Mouse (Mus musculus): ENCODE results near the gene Atn1. TPM values are rescaled to one million over a fixed set of nuclear protein-coding genes. Genes with fewer than 3 reads are reported as not detected.
A peak's percentile ranks its signal among the peaks of the same experiment; 100 is the strongest.

The Atn1 gene
- total and polyA plus RNA-seq, 2 experiments from 2014 or later, result 30.4 to 30.7 TPM

- peaks cover 7% of the 10 kb centered on the region; the same call in 1 of the 2 replicates for H3K4me1 ChIP-seq (ENCODE audit: insufficient read depth, low read length)
- no peak overlapping the region for H3K9ac ChIP-seq (replicated peaks; ENCODE audit: low read length, poor library complexity, severe bottlenecking)
- TF ChIP-seq CTCF (IDR thresholded peaks at IDR 0.05), result peak; percentile 74
- H3K9me3 ChIP-seq (ENCODE audit: low read length), result no peaks in the 10 kb centered on the region
- peaks cover 21% of the 10 kb centered on the region for H3K36me3 ChIP-seq (ENCODE audit: insufficient read depth, low read length)
- no peaks in the 10 kb centered on the region for H3K27me3 ChIP-seq (ENCODE audit: insufficient read depth, low read length)
- H3K4me2 ChIP-seq (ENCODE audit: low read depth, low read length, poor library complexity, severe bottlenecking), result no peak overlapping the region
- no peak overlapping the region for H3K27ac ChIP-seq (ENCODE audit: low read depth, low read length)
- DNase-seq (ENCODE audit: low spot score) (peak; percentile 76), ATAC-seq (ENCODE audit: low FRiP score) (no peak)
- 60% methylated on average over 20 of the region's 20 CpGs for WGBS
- H3K4me3 ChIP-seq (ENCODE audit: low read depth, low read length), result no peak overlapping the region
Observed at GRCm38 (mm10) chr6:124716864-124717490, 39.3 kb downstream of the Atn1 start.

DNA sequence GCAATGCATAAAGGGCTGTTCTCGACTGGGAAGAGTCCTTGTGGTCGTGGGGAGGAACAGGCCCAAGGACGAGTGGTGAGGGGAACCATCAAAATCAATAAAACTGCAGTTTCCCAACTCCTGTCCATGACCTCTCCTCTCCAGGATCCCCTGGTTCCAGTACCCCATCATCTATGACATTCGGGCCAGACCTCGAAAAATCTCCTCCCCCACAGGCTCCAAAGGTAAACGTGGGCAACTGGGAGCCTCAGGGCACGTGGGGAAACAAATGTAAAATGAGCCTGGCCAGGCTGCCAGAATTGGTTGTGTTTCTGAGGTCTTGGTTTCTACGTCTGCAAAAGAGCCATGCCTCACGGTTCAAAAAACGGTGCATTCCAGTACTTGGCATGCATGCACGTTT is 43.4 kb downstream of the Atn1 start:
- ATAC-seq (ENCODE audit: low FRiP score) (no peak), DNase-seq (ENCODE audit: low spot score) (no peak)
- Histone ChIP-seq H3K27me3 (ENCODE audit: insufficient read depth, low read length) (no peaks in the 10 kb centered on the region), H3K4me3 (ENCODE audit: low read depth, low read length) (peak overlapping the region; percentile 79), H3K4me2 (ENCODE audit: low read depth, low read length, poor library complexity, severe bottlenecking) (peak overlapping the region; percentile 93), H3K9ac (replicated peaks; ENCODE audit: low read length, poor library complexity, severe bottlenecking) (peak overlapping the region; percentile 79), H3K4me1 (ENCODE audit: insufficient read depth, low read length) (peaks cover 14% of the 10 kb centered on the region; the same call in 1 of the 2 replicates), H3K27ac (ENCODE audit: low read depth, low read length) (peak overlapping the region; percentile 73), H3K36me3 (ENCODE audit: insufficient read depth, low read length) (peaks cover 21% of the 10 kb centered on the region), H3K9me3 (ENCODE audit: low read length) (no peaks in the 10 kb centered on the region)
- WGBS, result 23% methylated on average over 11 of the region's 11 CpGs
- no peak for TF ChIP-seq CTCF (IDR thresholded peaks at IDR 0.05)

GRCm38 (mm10) chr6:124711824-124712782 is 44.2 kb downstream of the Atn1 start, which contains the start of the genes Emg1 and Phb2:
Emg1 (minus strand) TSS chr6:124712178.
Phb2 (plus strand) TSS chr6:124712336.
- H3K9me3 ChIP-seq (ENCODE audit: low read length), result no peaks in the 10 kb centered on the region
- TF ChIP-seq CTCF (IDR thresholded peaks at IDR 0.05), result peak; percentile 28
- H3K27ac ChIP-seq (ENCODE audit: low read depth, low read length), result peak within 1 kb of the TSS; percentile 73
- peaks cover 14% of the 10 kb centered on the region; the same call in 1 of the 2 replicates for H3K4me1 ChIP-seq (ENCODE audit: insufficient read depth, low read length)
- H3K36me3 ChIP-seq (ENCODE audit: insufficient read depth, low read length), result peaks cover 25% of the 10 kb centered on the region
- DNase-seq (ENCODE audit: low spot score) (peak; percentile 98), ATAC-seq (ENCODE audit: low FRiP score) (peak; percentile 97)
- peak within 1 kb of the TSS; percentile 79 for H3K9ac ChIP-seq (replicated peaks; ENCODE audit: low read length, poor library complexity, severe bottlenecking)
- WGBS, result under 1% methylated on average over 60 of the region's 76 CpGs
- H3K27me3 ChIP-seq (ENCODE audit: insufficient read depth, low read length), result no peaks in the 10 kb centered on the region
- H3K4me2 ChIP-seq (ENCODE audit: low read depth, low read length, poor library complexity, severe bottlenecking), result peak within 1 kb of the TSS; percentile 93
- peak within 1 kb of the TSS; percentile 79 for H3K4me3 ChIP-seq (ENCODE audit: low read depth, low read length)

- TF ChIP-seq CTCF (IDR thresholded peaks at IDR 0.05), result no peak
- no peaks in the 10 kb centered on the region for H3K27me3 ChIP-seq (ENCODE audit: insufficient read depth, low read length)
- peaks cover 23% of the 10 kb centered on the region for H3K36me3 ChIP-seq (ENCODE audit: insufficient read depth, low read length)
- H3K4me2 ChIP-seq (ENCODE audit: low read depth, low read length, poor library complexity, severe bottlenecking), result no peak overlapping the region
- no peak for ATAC-seq (ENCODE audit: low FRiP score)
- peaks cover 13% of the 10 kb centered on the region; the same call in 1 of the 2 replicates for H3K4me1 ChIP-seq (ENCODE audit: insufficient read depth, low read length)
- DNase-seq (ENCODE audit: low spot score), result no peak
- H3K9me3 ChIP-seq (ENCODE audit: low read length), result no peaks in the 10 kb centered on the region
- H3K4me3 ChIP-seq (ENCODE audit: low read depth, low read length), result no peak overlapping the region
- no peak overlapping the region for H3K27ac ChIP-seq (ENCODE audit: low read depth, low read length)
- H3K9ac ChIP-seq (replicated peaks; ENCODE audit: low read length, poor library complexity, severe bottlenecking), result no peak overlapping the region
- WGBS, result 94% methylated on average over 10 of the region's 10 CpGs
Observed at GRCm38 (mm10) chr6:124708289-124708889, 47.9 kb downstream of the Atn1 start.

GRCm38 (mm10) chr6:124706061-124706627 is 50.2 kb downstream of the Atn1 start:
- no peak overlapping the region for H3K27ac ChIP-seq (ENCODE audit: low read depth, low read length)
- 88% methylated on average over 5 of the region's 5 CpGs for WGBS
- ATAC-seq (ENCODE audit: low FRiP score) (no peak), DNase-seq (ENCODE audit: low spot score) (no peak)
- peaks cover 6% of the 10 kb centered on the region; the same call in 1 of the 2 replicates for H3K4me1 ChIP-seq (ENCODE audit: insufficient read depth, low read length)
- H3K4me3 ChIP-seq (ENCODE audit: low read depth, low read length), result no peak overlapping the region
- H3K9ac ChIP-seq (replicated peaks; ENCODE audit: low read length, poor library complexity, severe bottlenecking), result no peak overlapping the region
- no peak for TF ChIP-seq CTCF (IDR thresholded peaks at IDR 0.05)
- H3K27me3 ChIP-seq (ENCODE audit: insufficient read depth, low read length), result no peaks in the 10 kb centered on the region
- H3K4me2 ChIP-seq (ENCODE audit: low read depth, low read length, poor library complexity, severe bottlenecking), result no peak overlapping the region
- H3K36me3 ChIP-seq (ENCODE audit: insufficient read depth, low read length), result peaks cover 37% of the 10 kb centered on the region
- no peaks in the 10 kb centered on the region for H3K9me3 ChIP-seq (ENCODE audit: low read length)

Data from midbrain, postnatal 0 days (tissue).